Mouse (Mus musculus): ENCODE data around the gene Akp3. TPM values are rescaled to one million over a fixed set of nuclear protein-coding genes. Genes with fewer than 3 reads are reported as not detected.

Gene Akp3
- polyA plus RNA-seq, 1 experiment from 2014 or later = not detected

GRCm38 (mm10) chr1:87143141-87143540, 18.4 kb downstream of the Akp3 start:
- no peak overlapping the region for H3K27ac ChIP-seq (ENCODE audit: low read depth)
- ATAC-seq = no peak
- no peaks in the 10 kb centered on the region for H3K9me3 ChIP-seq (ENCODE audit: low read length)
- H3K36me3 ChIP-seq (replicated peaks; ENCODE audit: insufficient read depth, low read length) = no peaks in the 10 kb centered on the region
- 76% methylated on average over 10 of the region's 10 CpGs for WGBS (ENCODE audit: insufficient replicate concordance)
- no peaks in the 10 kb centered on the region for H3K27me3 ChIP-seq (ENCODE audit: insufficient read depth, low read length)
- H3K4me2 ChIP-seq (ENCODE audit: low read depth, low read length) = no peak overlapping the region
- H3K4me1 ChIP-seq (ENCODE audit: insufficient read depth) = no peaks in the 10 kb centered on the region
- TF ChIP-seq EP300 (IDR thresholded peaks at IDR 0.05; ENCODE audit: low read depth) = no peak
- no peak for TF ChIP-seq CTCF (IDR thresholded peaks at IDR 0.05; ENCODE audit: low read depth)
- no peak overlapping the region for H3K9ac ChIP-seq (replicated peaks)
- H3K4me3 ChIP-seq (ENCODE audit: low read depth, low read length) = no peak overlapping the region
- DNase-seq = no peak

- Histone ChIP-seq H3K27ac (ENCODE audit: low read depth) (no peak overlapping the region), H3K9me3 (ENCODE audit: low read length) (no peaks in the 10 kb centered on the region), H3K4me3 (ENCODE audit: low read depth, low read length) (no peak overlapping the region), H3K9ac (replicated peaks) (no peak overlapping the region), H3K27me3 (ENCODE audit: insufficient read depth, low read length) (peaks cover 27% of the 10 kb centered on the region), H3K36me3 (replicated peaks; ENCODE audit: insufficient read depth, low read length) (no peaks in the 10 kb centered on the region), H3K4me1 (ENCODE audit: insufficient read depth) (no peaks in the 10 kb centered on the region), H3K4me2 (ENCODE audit: low read depth, low read length) (no peak overlapping the region)
- DNase-seq (no peak), ATAC-seq (peak; percentile 41; the same call in 1 of the 2 replicates)
- 28% methylated on average over 13 of the region's 13 CpGs for WGBS (ENCODE audit: insufficient replicate concordance)
- no peak for TF ChIP-seq EP300 (IDR thresholded peaks at IDR 0.05; ENCODE audit: low read depth)
- TF ChIP-seq CTCF (IDR thresholded peaks at IDR 0.05; ENCODE audit: low read depth) = no peak
Observed at GRCm38 (mm10) chr1:87149422-87149821, 24.6 kb downstream of the Akp3 start.

- Histone ChIP-seq H3K4me1 (ENCODE audit: insufficient read depth) (no peaks in the 10 kb centered on the region), H3K27me3 (ENCODE audit: insufficient read depth, low read length) (peaks cover 46% of the 10 kb centered on the region), H3K4me3 (ENCODE audit: low read depth, low read length) (no peak overlapping the region), H3K9ac (replicated peaks) (no peak overlapping the region), H3K4me2 (ENCODE audit: low read depth, low read length) (no peak overlapping the region), H3K27ac (ENCODE audit: low read depth) (no peak overlapping the region), H3K9me3 (ENCODE audit: low read length) (no peaks in the 10 kb centered on the region), H3K36me3 (replicated peaks; ENCODE audit: insufficient read depth, low read length) (no peaks in the 10 kb centered on the region)
- no peak for TF ChIP-seq CTCF (IDR thresholded peaks at IDR 0.05; ENCODE audit: low read depth)
- TF ChIP-seq EP300 (IDR thresholded peaks at IDR 0.05; ENCODE audit: low read depth) = no peak
- DNase-seq (no peak), ATAC-seq (no peak)
- WGBS (ENCODE audit: insufficient replicate concordance) = 70% methylated on average over 6 of the region's 6 CpGs
Observed at GRCm38 (mm10) chr1:87151286-87151685, 26.5 kb downstream of the Akp3 start.

- H3K27me3 ChIP-seq (ENCODE audit: insufficient read depth, low read length) = peaks cover 69% of the 10 kb centered on the region
- no peak for TF ChIP-seq CTCF (IDR thresholded peaks at IDR 0.05; ENCODE audit: low read depth)
- no peak for TF ChIP-seq EP300 (IDR thresholded peaks at IDR 0.05; ENCODE audit: low read depth)
- H3K4me2 ChIP-seq (ENCODE audit: low read depth, low read length) = 0 out of 2 replicates have a peak overlapping the region, but pooled peaks have one; percentile 32
- H3K9me3 ChIP-seq (ENCODE audit: low read length) = no peaks in the 10 kb centered on the region
- H3K9ac ChIP-seq (replicated peaks) = no peak overlapping the region
- H3K27ac ChIP-seq (ENCODE audit: low read depth) = no peak overlapping the region
- no peaks in the 10 kb centered on the region for H3K4me1 ChIP-seq (ENCODE audit: insufficient read depth)
- no peaks in the 10 kb centered on the region for H3K36me3 ChIP-seq (replicated peaks; ENCODE audit: insufficient read depth, low read length)
- peak overlapping the region; percentile 6; the same call in 1 of the 2 replicates for H3K4me3 ChIP-seq (ENCODE audit: low read depth, low read length)
- ATAC-seq = no peak
- 2% methylated on average over 64 of the region's 72 CpGs for WGBS (ENCODE audit: insufficient replicate concordance)
- DNase-seq = no peak
Observed at GRCm38 (mm10) chr1:87153776-87154500, 29.2 kb downstream of the Akp3 start.

GRCm38 (mm10) chr1:87154501-87155120, 29.8 kb downstream of the Akp3 start:
- Histone ChIP-seq H3K27ac (ENCODE audit: low read depth) (no peak overlapping the region), H3K27me3 (ENCODE audit: insufficient read depth, low read length) (peaks cover 69% of the 10 kb centered on the region), H3K9me3 (ENCODE audit: low read length) (no peaks in the 10 kb centered on the region), H3K4me1 (ENCODE audit: insufficient read depth) (no peaks in the 10 kb centered on the region), H3K9ac (replicated peaks) (no peak overlapping the region), H3K4me2 (ENCODE audit: low read depth, low read length) (0 out of 2 replicates have a peak overlapping the region, but pooled peaks have one; percentile 32), H3K36me3 (replicated peaks; ENCODE audit: insufficient read depth, low read length) (no peaks in the 10 kb centered on the region), H3K4me3 (ENCODE audit: low read depth, low read length) (peak overlapping the region; percentile 6; the same call in 1 of the 2 replicates)
- DNase-seq = no peak
- 7% methylated on average over 45 of the region's 58 CpGs for WGBS (ENCODE audit: insufficient replicate concordance)
- ATAC-seq = no peak
- TF ChIP-seq CTCF (IDR thresholded peaks at IDR 0.05; ENCODE audit: low read depth) = no peak
- no peak for TF ChIP-seq EP300 (IDR thresholded peaks at IDR 0.05; ENCODE audit: low read depth)

GRCm38 (mm10) chr1:87155531-87156198, 30.9 kb downstream of the Akp3 start:
- peaks cover 72% of the 10 kb centered on the region for H3K27me3 ChIP-seq (ENCODE audit: insufficient read depth, low read length)
- DNase-seq (no peak), ATAC-seq (no peak)
- no peaks in the 10 kb centered on the region for H3K4me1 ChIP-seq (ENCODE audit: insufficient read depth)
- no peak overlapping the region for H3K9ac ChIP-seq (replicated peaks)
- no peak overlapping the region for H3K27ac ChIP-seq (ENCODE audit: low read depth)
- H3K4me3 ChIP-seq (ENCODE audit: low read depth, low read length) = no peak overlapping the region
- TF ChIP-seq CTCF (IDR thresholded peaks at IDR 0.05; ENCODE audit: low read depth) (no peak), EP300 (IDR thresholded peaks at IDR 0.05; ENCODE audit: low read depth) (no peak)
- H3K36me3 ChIP-seq (replicated peaks; ENCODE audit: insufficient read depth, low read length) = no peaks in the 10 kb centered on the region
- WGBS (ENCODE audit: insufficient replicate concordance) = 2% methylated on average over 48 of the region's 56 CpGs
- no peaks in the 10 kb centered on the region for H3K9me3 ChIP-seq (ENCODE audit: low read length)
- no peak overlapping the region for H3K4me2 ChIP-seq (ENCODE audit: low read depth, low read length)

Measured in liver, postnatal 0 days (tissue).